Mouse (Mus musculus): ENCODE results near the gene Smim5.
"Not testable (repeated sequence)": the region's sequence is repeated elsewhere in the genome, so short reads cannot be mapped to it uniquely, and the experiment has no call there.

Smim5 gene

DNA sequence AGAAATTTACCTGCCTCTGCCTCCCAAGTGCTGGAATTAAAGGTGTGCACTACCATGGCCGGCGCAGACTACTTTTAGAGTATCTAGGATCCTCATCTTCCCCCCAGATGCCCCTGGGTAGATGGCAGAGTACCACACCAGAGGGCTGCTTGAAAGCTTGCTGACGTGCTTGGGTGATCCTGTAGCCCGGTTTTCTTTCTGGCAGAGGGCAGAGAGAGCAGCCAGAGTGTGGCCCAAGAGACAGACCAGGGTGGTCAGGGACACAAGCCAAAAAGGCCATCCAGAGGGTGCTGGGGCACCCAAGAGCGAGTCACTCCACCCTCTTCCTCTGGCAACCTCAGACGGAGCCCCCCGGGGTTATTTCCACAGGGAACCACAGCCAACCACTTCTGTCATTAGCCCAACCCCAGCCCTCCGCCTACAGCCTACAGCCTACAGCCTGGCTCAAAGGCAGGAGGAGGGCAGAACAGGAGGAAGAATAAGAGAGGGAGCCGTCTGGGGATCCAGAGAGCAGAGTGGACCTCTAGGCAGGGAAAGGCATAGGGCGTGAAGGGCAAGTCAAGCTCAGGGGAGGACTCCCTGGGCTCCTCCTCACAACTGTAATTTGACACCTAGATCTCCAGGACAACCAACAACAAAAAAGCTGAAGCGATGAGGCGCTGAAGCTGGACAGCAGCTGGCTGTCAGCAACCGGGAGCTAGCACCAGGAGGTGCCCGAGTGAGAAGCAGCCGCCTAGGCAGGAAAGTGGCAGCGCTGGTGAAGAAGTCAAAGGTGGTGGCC lies at the start of gene Smim5:
Gene Smim5 (plus strand): TSS at position 481 of the 781 bp plus-strand sequence.
- DNase-seq (ENCODE audit: low spot score in 2 of 2), result no peak

DNA sequence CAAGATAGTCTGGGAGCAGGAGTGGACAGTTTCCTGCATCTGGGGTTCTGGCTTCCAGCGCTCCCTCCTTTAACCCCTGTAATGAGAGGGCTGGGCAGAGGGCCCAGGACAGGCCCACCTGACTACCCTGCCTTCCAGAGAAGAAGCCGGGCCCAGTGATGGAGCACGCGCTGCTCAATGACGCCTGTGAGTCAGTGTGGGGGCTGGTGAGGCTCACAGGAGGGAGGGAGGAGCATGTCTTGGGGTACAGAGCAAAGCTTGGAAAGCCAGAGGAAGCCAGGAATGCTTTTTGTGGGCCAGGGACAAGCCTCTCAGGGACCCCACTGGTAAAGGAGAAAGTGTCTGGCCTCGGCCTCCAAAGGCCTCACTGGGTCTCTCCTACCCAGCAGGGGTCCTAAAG lies 45.1 kb upstream of the Smim5 start:
- DNase-seq (ENCODE audit: low spot score in 2 of 2), result no peak

- not testable (repeated sequence) for DNase-seq (ENCODE audit: low spot score in 2 of 2)
Observed at GRCm38 (mm10) chr11:115857146-115857545, 42.6 kb upstream of the Smim5 start.

- DNase-seq (ENCODE audit: low spot score in 2 of 2), result no peak
Observed at GRCm38 (mm10) chr11:115857936-115858335, 41.8 kb upstream of the Smim5 start.

- no peak for DNase-seq (ENCODE audit: low spot score in 2 of 2)
Observed at GRCm38 (mm10) chr11:115858354-115858753, 41.4 kb upstream of the Smim5 start, which contains the start of gene Myo15b. Gene Myo15b, plus strand, starts transcription at chr11:115858406.

DNA sequence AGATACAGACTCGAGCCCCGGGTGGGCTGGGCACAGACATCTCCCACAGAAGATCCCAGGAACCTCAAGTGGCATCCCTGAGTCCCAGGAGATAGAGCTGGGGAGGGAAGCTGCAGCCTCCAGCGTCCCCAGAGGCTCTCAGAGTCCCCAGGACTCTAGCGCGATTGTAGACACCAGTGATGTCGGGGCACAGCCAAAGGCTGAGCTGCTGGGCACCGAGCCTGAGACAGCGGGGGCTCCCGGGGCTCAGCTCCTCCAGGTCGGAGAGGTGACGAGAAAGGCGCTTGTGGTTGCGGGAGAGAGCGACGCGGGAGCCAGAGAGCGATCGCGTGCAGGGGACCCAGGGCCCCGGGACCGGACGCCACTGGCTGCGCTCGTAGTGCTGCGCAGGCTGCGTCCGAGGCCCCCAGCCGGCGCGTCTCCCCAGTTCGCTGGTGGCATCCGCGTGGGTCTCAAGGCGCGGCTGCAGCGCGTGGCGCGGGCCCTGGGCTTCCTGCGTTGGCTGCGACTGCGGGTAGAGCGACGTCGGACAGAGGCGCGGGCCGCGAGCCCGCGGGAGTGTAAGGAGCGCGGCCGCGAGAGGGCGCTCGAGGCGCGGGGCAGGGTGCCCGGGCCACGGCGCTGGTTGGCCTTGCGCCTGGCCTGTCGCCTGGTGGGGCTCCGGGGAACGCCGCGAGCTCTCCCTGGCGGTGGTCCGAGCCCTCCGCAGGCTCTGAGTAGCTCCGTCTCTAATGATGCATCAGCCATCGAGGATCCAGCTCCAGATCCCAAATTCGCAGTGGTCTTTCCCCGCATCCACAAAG lies 40.4 kb upstream of the Smim5 start:
- peak; percentile 42 to 56 for DNase-seq (ENCODE audit: low spot score in 2 of 2)

DNA sequence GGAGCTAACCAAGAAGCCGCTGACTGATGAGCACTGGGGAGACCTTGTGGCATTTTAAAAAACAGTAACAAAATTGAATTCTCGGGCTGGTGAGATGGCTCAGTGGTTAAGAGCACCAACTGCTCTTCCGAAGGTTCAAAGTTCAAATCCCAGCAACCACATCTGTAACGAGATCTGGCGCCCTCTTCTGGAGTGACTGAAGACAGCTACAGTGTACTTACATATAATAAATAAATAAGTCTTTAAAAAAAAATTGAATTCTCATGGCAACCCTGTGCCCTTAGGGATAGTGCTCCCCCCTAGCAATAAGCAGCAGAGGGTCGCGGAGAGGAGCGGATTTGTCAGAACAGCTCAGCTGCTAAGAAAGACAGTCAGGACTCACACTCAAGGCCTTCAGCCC lies 35.9 kb upstream of the Smim5 start:
- DNase-seq (ENCODE audit: low spot score in 2 of 2), result no peak

GRCm38 (mm10) chr11:115869393-115869792 lies 30.4 kb upstream of the Smim5 start:
- no peak for DNase-seq (ENCODE audit: low spot score in 2 of 2)

- no peak for DNase-seq (ENCODE audit: low spot score in 2 of 2)
Observed at GRCm38 (mm10) chr11:115872437-115872836, 27.3 kb upstream of the Smim5 start.

- no peak for DNase-seq (ENCODE audit: low spot score in 2 of 2)
Observed at GRCm38 (mm10) chr11:115875935-115876334, 23.8 kb upstream of the Smim5 start.

- DNase-seq (ENCODE audit: low spot score in 2 of 2), result no peak
Observed at GRCm38 (mm10) chr11:115876438-115876837, 23.3 kb upstream of the Smim5 start.

DNA sequence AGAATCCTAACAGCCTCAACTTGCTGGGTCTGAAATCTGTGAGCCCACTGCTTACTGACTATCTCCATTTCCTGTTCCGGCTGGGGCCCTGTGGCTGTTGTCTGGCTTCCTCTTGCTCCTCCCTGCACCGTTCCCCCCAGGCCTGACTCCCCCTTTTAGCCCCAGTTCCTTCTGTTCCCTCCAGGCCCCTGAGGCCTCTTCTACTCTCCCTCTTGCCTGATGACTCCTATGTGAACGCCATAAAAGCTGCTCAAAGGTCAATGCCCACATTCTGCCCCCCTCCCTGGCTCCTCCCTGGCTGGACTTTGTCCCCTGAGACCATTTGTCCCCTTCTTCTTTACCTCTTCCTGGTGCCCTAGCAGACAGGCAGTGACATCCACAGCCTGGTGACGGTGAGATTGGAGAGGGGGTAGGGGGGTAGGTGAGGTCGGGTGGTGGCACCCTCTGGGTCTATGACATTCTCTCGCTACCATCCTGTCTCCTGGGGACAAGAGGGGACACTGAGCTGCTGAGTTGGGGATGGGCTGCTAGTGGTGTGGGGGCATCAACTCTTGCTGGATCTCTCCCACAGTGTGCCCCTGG lies 22.5 kb upstream of the Smim5 start:
- DNase-seq (ENCODE audit: low spot score in 2 of 2), result no peak

DNA sequence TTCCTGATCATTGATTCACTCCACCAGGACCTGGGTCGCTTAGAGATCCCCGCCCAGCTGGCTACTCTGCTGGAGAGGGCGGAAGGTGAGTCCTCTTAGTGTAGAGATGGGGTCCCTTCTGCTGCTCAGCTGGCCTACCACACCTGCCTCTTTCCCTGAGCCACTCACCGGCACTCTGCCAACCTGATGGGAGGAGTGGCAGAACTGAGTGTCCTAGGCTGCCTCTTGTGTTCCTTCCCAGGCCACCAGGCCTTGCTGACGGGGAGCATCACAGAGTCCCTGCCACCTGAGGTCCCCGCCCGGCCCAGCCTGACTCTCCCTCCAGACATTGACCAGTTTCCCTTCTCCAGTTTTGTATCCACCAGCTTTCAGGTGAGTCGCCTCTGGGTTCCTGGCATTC lies 21.7 kb upstream of the Smim5 start:
- no peak for DNase-seq (ENCODE audit: low spot score in 2 of 2)

- no peak for DNase-seq (ENCODE audit: low spot score in 2 of 2)
Observed at GRCm38 (mm10) chr11:115881002-115881401, 18.8 kb upstream of the Smim5 start.

- DNase-seq (ENCODE audit: low spot score in 2 of 2), result no peak
Observed at GRCm38 (mm10) chr11:115883251-115883650, 16.5 kb upstream of the Smim5 start.

DNA sequence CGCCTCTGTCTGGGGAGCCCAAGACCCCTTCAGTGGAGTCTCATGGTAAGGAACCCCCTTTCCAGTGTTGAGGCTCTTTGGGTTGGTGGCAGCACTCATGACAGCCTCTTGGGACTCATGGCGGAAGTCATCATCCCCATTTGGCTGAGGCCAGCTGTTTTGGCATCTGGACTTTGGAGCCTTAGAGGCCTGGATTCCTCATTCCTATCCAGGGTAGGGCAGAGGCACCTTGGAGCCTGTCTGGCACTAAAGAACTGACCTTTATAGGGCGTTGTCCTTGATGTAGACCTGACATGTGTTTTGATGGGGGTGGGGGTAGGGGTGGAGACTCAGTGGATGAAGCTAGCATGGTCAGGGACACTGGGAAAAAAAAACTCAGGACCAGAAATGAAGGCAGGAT lies 15.4 kb upstream of the Smim5 start:
- no peak for DNase-seq (ENCODE audit: low spot score in 2 of 2)

DNA sequence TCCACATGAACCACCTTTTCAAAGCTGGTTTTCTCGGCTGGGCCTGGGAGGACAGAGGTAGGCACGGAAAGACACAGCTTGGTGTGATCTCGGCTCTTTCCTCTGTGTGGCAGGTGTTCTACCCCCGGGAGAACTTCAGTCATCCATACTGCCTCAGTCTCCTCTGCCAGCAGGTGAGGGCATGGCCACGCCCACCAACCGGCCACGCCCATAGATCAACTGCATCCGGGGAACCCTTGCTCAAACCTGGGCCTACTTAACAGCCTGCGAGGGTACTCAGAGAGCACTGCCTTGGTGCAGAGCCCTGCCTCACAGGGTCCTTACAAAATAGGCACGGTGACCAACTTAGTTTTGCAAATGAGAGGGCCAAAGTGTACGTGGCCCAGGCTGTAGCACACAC lies 14.5 kb upstream of the Smim5 start:
- DNase-seq (ENCODE audit: low spot score in 2 of 2), result no peak

GRCm38 (mm10) chr11:115886446-115886845 lies 13.3 kb upstream of the Smim5 start:
- DNase-seq (ENCODE audit: low spot score in 2 of 2), result no peak

- no peak for DNase-seq (ENCODE audit: low spot score in 2 of 2)
Observed at GRCm38 (mm10) chr11:115888020-115888419, 11.7 kb upstream of the Smim5 start.

DNA sequence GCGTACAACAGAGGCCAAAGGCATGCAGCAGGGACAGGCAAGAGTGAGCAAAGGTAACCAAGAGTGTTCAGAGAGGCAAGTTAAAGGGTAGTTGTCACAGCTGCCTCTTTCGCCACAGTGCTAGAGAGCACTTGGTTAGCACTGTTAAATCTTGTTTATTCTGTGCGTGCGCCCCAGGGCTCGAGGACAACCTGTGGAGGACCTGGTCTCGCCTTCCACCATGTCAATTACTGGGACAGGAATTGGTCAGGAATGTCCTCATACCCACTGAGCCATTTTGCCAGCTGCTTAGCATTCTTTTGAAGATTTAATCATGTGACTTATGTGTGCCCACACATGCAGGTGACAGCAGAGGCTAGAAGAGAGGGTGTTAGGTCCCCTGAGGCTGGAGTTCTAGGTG lies 10.6 kb upstream of the Smim5 start:
- DNase-seq (ENCODE audit: low spot score in 2 of 2), result no peak

DNA sequence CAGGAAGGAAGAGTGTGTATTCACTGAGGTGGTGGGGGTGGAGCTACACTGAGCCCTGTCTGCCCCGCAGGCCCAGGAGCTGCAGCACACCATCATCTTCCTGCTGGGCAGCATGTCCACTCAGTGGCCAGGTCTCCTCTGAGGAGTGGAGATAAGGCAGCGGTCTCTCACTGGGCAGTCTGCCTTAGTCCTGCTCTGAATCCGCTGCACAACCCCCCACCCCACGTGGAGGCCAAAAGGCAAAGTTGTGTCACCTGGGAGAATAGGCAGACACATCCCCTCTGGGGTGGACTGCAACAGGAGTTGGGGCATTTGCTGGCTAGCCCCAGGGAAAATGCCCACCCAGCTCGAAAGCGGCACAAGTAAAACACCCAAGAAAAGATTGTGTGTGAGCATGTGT lies 7.6 kb upstream of the Smim5 start:
- no peak for DNase-seq (ENCODE audit: low spot score in 2 of 2)

- DNase-seq (ENCODE audit: low spot score in 2 of 2), result no peak
Observed at GRCm38 (mm10) chr11:115893071-115893470, 6.7 kb upstream of the Smim5 start.
